In the genomic region with DNA sequence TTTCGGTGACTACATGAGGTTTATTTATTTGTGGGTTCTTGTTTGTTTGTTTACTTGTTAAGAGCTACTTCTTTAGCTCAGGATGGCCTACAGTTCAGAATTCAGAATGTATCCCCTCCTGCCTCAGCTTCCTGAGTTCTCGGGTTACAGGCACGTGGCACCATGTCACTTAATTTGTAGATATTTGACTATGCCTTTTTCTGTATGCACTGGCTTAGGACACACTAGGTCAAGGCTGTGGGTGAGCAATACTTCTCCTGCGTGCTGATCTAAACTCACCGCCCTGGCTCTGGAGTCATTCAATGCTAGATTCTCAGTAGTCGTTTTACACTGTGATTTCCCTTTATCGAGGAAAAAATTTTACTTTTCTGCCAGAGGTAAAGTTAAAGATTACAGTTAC, we compare ENCODE assay signal across 25 mouse cellular contexts. TPM values are rescaled to one million over a fixed set of nuclear protein-coding genes. Genes with fewer than 3 reads are reported as not detected.
DNase-seq lines count a peak whose midpoint lies in the region; ATAC-seq and TF ChIP-seq lines count a peak whose summit lies in the region.
"Had no signal": no experiment of that assay in that cellular context is flagged by ENCODE, and none has a peak within 500 bp of the region (broad histone marks: within the 10 kb centered on the region; RNA-seq: fewer than 3 reads in every experiment).

No protein-coding gene starts in this region.

- H3K36me3 ChIP-seq in liver, adult 2 months (ENCODE audit: control insufficient read depth, insufficient read depth, low read length) = peaks cover 34% of the 10 kb centered on the region
- peaks cover 66% of the 10 kb centered on the region for H3K36me3 ChIP-seq in liver, embryonic 12.5 days

- TF ChIP-seq CTCF in liver, adult 2 months (IDR thresholded peaks at IDR 0.05; ENCODE audit: low read depth, low read length) = no peak

- peak overlapping the region; percentile 84; the same call in 1 of the 2 replicates for H3K4me2 ChIP-seq in liver, embryonic 12.5 days
- H3K4me2 ChIP-seq: forebrain, embryonic 13.5 days; heart, embryonic 15.5 days; hindbrain, embryonic 13.5 days; limb, embryonic 15.5 days; midbrain, embryonic 13.5 days; neural tube, embryonic 12.5 days had no signal

- no peak for ATAC-seq in liver, embryonic 12.5 days
- ATAC-seq: forebrain, embryonic 13.5 days; midbrain, embryonic 13.5 days had no signal

- H3K4me3 ChIP-seq in liver, adult 2 months (ENCODE audit: insufficient read depth, low read depth, low read length) = no peak overlapping the region
- H3K4me3 ChIP-seq in liver, embryonic 12.5 days = no peak overlapping the region
- H3K4me3 ChIP-seq: forebrain, embryonic 13.5 days; gastrocnemius, adult 2 months; heart, embryonic 15.5 days; hindbrain, embryonic 13.5 days; limb, embryonic 15.5 days; midbrain, embryonic 13.5 days; neural tube, embryonic 12.5 days had no signal

- 21% methylated on average over 7 of the region's 7 CpGs for WGBS in liver, adult 2 months
- 55% methylated on average over 7 of the region's 7 CpGs for WGBS in liver, embryonic 12.5 days (ENCODE audit: insufficient replicate concordance)

- DNase-seq in liver, adult 2 months (ENCODE audit: extremely low read depth, low read depth, low spot score) = peak; percentile 52
- DNase-seq in liver = no peak
- DNase-seq in adrenal gland, postnatal 10 days = peak; percentile 42
- DNase-seq in cerebellum, adult 9-10 months = no peak
- DNase-seq in kidney, postnatal 36 days = no peak
- DNase-seq in Muller cell, postnatal 12 days (ENCODE audit: inconsistent ontology term) = no peak
- DNase-seq: cerebellum, adult 11 months; cerebellum, postnatal 10 days; gastrocnemius, adult 2 months; heart, postnatal 36 days; kidney, adult 2 months; kidney, postnatal 10 days; left cerebral cortex, postnatal 4 days; lung, postnatal 10 days; retina, postnatal 1 day; right cerebral cortex, postnatal 25 days; spleen, adult 18-20 months; thymus, postnatal 14 days had no signal

- H3K9me3 ChIP-seq in liver, embryonic 12.5 days (replicated peaks) = no peaks in the 10 kb centered on the region
- H3K9me3 ChIP-seq: forebrain, embryonic 13.5 days; heart, embryonic 15.5 days; hindbrain, embryonic 13.5 days; limb, embryonic 15.5 days; midbrain, embryonic 13.5 days; neural tube, embryonic 12.5 days had no signal

- H3K27me3 ChIP-seq in liver, adult 2 months (ENCODE audit: control insufficient read depth, insufficient read depth, low read length) = no peaks in the 10 kb centered on the region
- no peaks in the 10 kb centered on the region for H3K27me3 ChIP-seq in liver, embryonic 12.5 days (replicated peaks)
- H3K27me3 ChIP-seq: forebrain, embryonic 13.5 days; heart, embryonic 15.5 days; hindbrain, embryonic 13.5 days; limb, embryonic 15.5 days; midbrain, embryonic 13.5 days; neural tube, embryonic 12.5 days had no signal

- peaks cover 21% of the 10 kb centered on the region for H3K4me1 ChIP-seq in liver, adult 2 months (ENCODE audit: control insufficient read depth, insufficient read depth, low read length)
- peaks cover 42% of the 10 kb centered on the region for H3K4me1 ChIP-seq in liver, embryonic 12.5 days

- peaks cover 20% of the 10 kb centered on the region for H3K79me2 ChIP-seq in liver, adult 2 months (ENCODE audit: control insufficient read depth, insufficient read depth, low read length)

- no peak overlapping the region for H3K9ac ChIP-seq in liver, adult 2 months (ENCODE audit: low read depth, low read length)
- H3K9ac ChIP-seq in liver, embryonic 12.5 days = no peak overlapping the region; the same call in 1 of the 2 replicates
- H3K9ac ChIP-seq: forebrain, embryonic 13.5 days; heart, embryonic 15.5 days; hindbrain, embryonic 13.5 days; limb, embryonic 15.5 days; midbrain, embryonic 13.5 days; neural tube, embryonic 12.5 days had no signal

- no peak overlapping the region for H3K27ac ChIP-seq in liver, adult 2 months (replicated peaks; ENCODE audit: insufficient read depth, low read depth, low read length)
- H3K27ac ChIP-seq in liver, embryonic 12.5 days = peak overlapping the region; percentile 29; the same call in 1 of the 2 replicates
- H3K27ac ChIP-seq: forebrain, embryonic 13.5 days; gastrocnemius, adult 2 months; hindbrain, embryonic 13.5 days; limb, embryonic 15.5 days; midbrain, embryonic 13.5 days; neural tube, embryonic 12.5 days had no signal

- TF ChIP-seq POLR2A in liver, adult 2 months (IDR thresholded peaks at IDR 0.05; ENCODE audit: extremely low read depth, insufficient read depth, low read length) = no peak

RNA-seq across cellular contexts. Expression of a gene that starts 4.7 kb away (rescaled TPM):
- 43.7 and 46.2 TPM in 2 replicates for total RNA-seq in liver, adult 2 months (2014; rRNA removed)
- 27.5 and 32.6 TPM in 2 replicates for polyA plus RNA-seq in liver, adult 2 months (2012; rRNA removed)
- 100 to 1,000 TPM; 153 to 170 TPM for total RNA-seq in adrenal gland, postnatal 10 days (2021)
- polyA plus RNA-seq in liver, embryonic 12.5 days (2016; fragmentation: Nextera tagmentation; extraction: Ambion mirVana) = 48.2 and 50.1 TPM in 2 replicates

RNA-seq across cellular contexts. Expression of a gene that starts 29.4 kb away (rescaled TPM):
- total RNA-seq in liver, adult 2 months (2014; rRNA removed) = under 0.01 TPM in 1 of 2 replicates, not detected in the other
- 0.14 and 0.44 TPM in 2 replicates for polyA plus RNA-seq in liver, adult 2 months (2012; rRNA removed)
- total RNA-seq in adrenal gland, postnatal 10 days (2021) = 1 to 10 TPM; 1.2 to 1.6 TPM
- 0.61 and 0.87 TPM in 2 replicates for polyA plus RNA-seq in liver, embryonic 12.5 days (2016; fragmentation: Nextera tagmentation; extraction: Ambion mirVana)
- total RNA-seq: heart, postnatal 36 days had no signal

RNA-seq across cellular contexts. Expression of a gene that starts 29.5 kb away (rescaled TPM):
- under 0.01 and 0.13 TPM in 2 replicates for total RNA-seq in liver, adult 2 months (2014; rRNA removed)
- polyA plus RNA-seq in liver, adult 2 months (2012; rRNA removed) = 0.06 and 0.12 TPM in 2 replicates
- total RNA-seq in adrenal gland, postnatal 10 days (2021) = 1 to 10 TPM; 3.1 to 3.5 TPM
- 0.26 and 0.37 TPM in 2 replicates for polyA plus RNA-seq in liver, embryonic 12.5 days (2016; fragmentation: Nextera tagmentation; extraction: Ambion mirVana)

Comparison
In these comparisons a context has a peak if more than half of its experiments do, and no peak if none do; other contexts are left out.
1. DNase-seq: peak in liver, adult 2 months (single experiment) and adrenal gland, postnatal 10 days (single experiment); none in liver (single experiment), cerebellum, adult 9-10 months (single experiment), kidney, postnatal 36 days (0 of 2) and Muller cell, postnatal 12 days (single experiment).